Mouse (Mus musculus): ENCODE measurements around the gene Smc3. TPM values are rescaled to one million over a fixed set of nuclear protein-coding genes. Genes with fewer than 3 reads are reported as not detected.
"Not testable (repeated sequence)": the region's sequence is repeated elsewhere in the genome, so short reads cannot be mapped to it uniquely, and the experiment has no call there.

Smc3 gene
- polyA plus RNA-seq, 1 experiment from 2014 or later: 78.1 TPM

DNA sequence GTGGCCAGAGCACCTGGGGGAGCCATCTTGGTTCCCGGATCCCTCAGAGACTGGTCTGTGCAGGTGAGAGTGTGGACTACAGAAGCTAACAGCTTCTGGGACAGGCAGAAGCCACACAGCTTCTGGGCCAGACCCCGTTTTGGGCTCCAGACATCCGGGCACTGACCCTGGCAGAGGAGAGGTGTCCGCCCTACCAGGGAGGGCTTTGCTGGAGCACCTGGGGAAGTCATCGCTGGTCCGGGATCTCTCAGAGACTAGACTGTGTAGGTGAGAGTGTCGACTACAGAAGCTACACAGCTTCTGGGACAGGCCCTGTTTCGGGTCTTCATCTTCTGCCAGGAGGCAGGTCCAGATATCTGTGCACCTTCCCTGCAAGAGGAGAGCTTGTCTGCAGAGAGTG, 19.9 kb upstream of the Smc3 start:
- peaks cover 17% of the 10 kb centered on the region for H3K9me3 ChIP-seq (replicated peaks)
- H3K36me3 ChIP-seq; H3K27me3 ChIP-seq; H3K27ac ChIP-seq; ATAC-seq (ENCODE audit: low FRiP score); H3K4me1 ChIP-seq; H3K9ac ChIP-seq; H3K4me3 ChIP-seq; H3K4me2 ChIP-seq (replicated peaks): not testable (repeated sequence)
- 90% methylated on average over 8 of the region's 8 CpGs for WGBS

DNA sequence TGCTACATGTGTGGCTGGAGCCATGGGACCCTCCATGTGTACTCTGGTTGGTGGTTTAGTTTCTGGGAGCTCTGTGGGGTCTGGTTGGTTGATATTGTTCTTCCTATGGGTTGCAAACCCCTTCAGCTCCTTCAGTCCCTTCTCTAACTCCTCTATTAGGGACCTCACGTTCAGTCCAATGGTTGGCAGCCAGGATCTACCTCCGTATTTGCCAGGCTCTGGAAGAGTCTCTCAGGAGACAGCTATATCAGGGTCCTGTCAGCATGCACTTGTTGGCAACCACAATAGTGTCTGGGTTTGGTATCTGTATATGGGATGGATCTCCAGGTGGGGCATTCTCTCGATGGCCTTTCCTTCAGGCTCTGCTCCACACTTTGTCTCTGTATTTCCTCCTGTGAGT, 12.5 kb upstream of the Smc3 start:
- not testable (repeated sequence) for H3K27ac ChIP-seq; H3K4me2 ChIP-seq (replicated peaks); H3K27me3 ChIP-seq; H3K4me3 ChIP-seq; H3K4me1 ChIP-seq; H3K9ac ChIP-seq; H3K36me3 ChIP-seq; ATAC-seq (ENCODE audit: low FRiP score)
- H3K9me3 ChIP-seq (replicated peaks): peaks cover 28% of the 10 kb centered on the region
- 90% methylated on average over 3 of the region's 3 CpGs for WGBS

DNA sequence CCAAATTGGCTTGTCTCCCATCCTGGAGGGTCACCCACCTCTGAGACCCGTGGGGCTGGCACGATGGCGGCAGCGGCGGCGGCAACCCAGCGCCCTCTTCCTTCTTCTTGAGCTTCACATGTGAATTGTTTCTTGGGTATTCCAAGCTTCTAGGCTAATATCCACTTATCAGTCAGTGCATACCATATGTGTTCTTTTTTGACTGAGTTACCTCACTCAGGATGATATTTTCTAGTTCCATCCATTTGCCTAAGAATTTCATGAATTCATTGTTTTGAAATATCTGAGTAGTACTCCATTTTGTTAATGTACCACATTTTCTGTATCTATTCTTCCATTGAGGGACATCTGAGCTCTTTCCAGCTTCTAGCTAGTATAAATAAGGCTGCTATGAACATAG, 11.2 kb upstream of the Smc3 start, which contains the start of gene Nutf2-ps1:
Gene Nutf2-ps1 (minus strand): TSS at position 101 of the 400 bp plus-strand sequence.
- not testable (repeated sequence) for H3K4me2 ChIP-seq (replicated peaks); H3K4me3 ChIP-seq; H3K9ac ChIP-seq; H3K27ac ChIP-seq; ATAC-seq (ENCODE audit: low FRiP score); H3K4me1 ChIP-seq; H3K36me3 ChIP-seq; H3K27me3 ChIP-seq
- 93% methylated on average over 7 of the region's 7 CpGs for WGBS
- peaks cover 24% of the 10 kb centered on the region for H3K9me3 ChIP-seq (replicated peaks)

DNA sequence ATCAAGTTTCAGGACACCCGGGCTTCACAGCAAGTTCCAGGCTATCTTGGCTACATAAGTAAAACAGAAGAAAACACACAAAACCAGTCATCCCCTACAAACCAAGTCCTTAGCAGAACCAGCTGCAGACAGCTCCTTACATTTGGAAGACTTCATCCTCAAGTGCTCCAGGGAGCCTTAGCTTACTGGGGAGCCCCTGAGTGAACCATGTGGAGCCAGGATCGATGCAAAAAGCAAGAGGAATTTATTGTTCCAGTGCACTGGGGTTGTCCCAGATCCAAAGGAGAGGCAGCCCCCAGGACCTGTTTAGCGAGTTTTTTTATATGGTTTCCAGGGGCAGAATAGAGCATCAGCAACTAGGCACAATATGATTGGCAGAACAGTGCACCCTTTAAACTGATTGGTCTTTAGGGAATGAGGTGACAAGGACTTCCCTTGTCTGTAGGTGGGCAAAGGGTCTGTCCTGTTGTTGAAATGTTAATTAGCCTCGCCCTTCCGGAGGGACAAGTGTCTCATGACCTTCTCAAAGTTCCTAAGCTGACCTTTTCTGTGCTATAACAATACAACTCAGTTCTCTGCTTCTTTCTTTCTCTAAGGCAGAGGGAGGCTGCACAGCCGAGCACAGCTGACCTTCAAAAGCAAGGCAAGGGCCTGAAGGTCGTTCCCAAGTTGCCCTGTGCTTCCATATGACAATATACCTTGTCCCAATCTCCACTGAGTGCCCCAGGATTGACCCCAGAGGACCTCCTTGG, 3.3 kb upstream of the Smc3 start:
- Histone ChIP-seq H3K36me3 (no peaks in the 10 kb centered on the region), H3K4me1 (peaks cover 9% of the 10 kb centered on the region), H3K27ac (no peak overlapping the region), H3K9ac (no peak overlapping the region), H3K4me3 (no peak overlapping the region), H3K27me3 (no peaks in the 10 kb centered on the region), H3K4me2 (replicated peaks) (no peak overlapping the region), H3K9me3 (replicated peaks) (no peaks in the 10 kb centered on the region)
- ATAC-seq (ENCODE audit: low FRiP score): no peak
- 53% methylated on average over 7 of the region's 7 CpGs for WGBS

GRCm38 (mm10) chr19:53600549-53601362, 558 bp downstream of the Smc3 start:
- Histone ChIP-seq H3K27ac (peak overlapping the region; percentile 97), H3K27me3 (no peaks in the 10 kb centered on the region), H3K4me1 (peaks cover 16% of the 10 kb centered on the region), H3K4me3 (peak overlapping the region; percentile 98), H3K9me3 (replicated peaks) (no peaks in the 10 kb centered on the region), H3K36me3 (peaks cover 11% of the 10 kb centered on the region; the same call in 1 of the 2 replicates), H3K9ac (peak overlapping the region; percentile 98), H3K4me2 (replicated peaks) (peak overlapping the region; percentile 94)
- peak; percentile 80 for ATAC-seq (ENCODE audit: low FRiP score)
- under 1% methylated on average over 71 of the region's 82 CpGs for WGBS

GRCm38 (mm10) chr19:53601363-53601655, 1.1 kb downstream of the Smc3 start:
- Histone ChIP-seq H3K27me3 (no peaks in the 10 kb centered on the region), H3K4me3 (peak overlapping the region; percentile 98), H3K27ac (no peak overlapping the region), H3K9ac (peak overlapping the region; percentile 98), H3K4me1 (peaks cover 16% of the 10 kb centered on the region), H3K36me3 (peaks cover 15% of the 10 kb centered on the region; the same call in 1 of the 2 replicates), H3K9me3 (replicated peaks) (no peaks in the 10 kb centered on the region), H3K4me2 (replicated peaks) (peak overlapping the region; percentile 94)
- ATAC-seq (ENCODE audit: low FRiP score): no peak
- WGBS: 13% methylated on average over 11 of the region's 11 CpGs

DNA sequence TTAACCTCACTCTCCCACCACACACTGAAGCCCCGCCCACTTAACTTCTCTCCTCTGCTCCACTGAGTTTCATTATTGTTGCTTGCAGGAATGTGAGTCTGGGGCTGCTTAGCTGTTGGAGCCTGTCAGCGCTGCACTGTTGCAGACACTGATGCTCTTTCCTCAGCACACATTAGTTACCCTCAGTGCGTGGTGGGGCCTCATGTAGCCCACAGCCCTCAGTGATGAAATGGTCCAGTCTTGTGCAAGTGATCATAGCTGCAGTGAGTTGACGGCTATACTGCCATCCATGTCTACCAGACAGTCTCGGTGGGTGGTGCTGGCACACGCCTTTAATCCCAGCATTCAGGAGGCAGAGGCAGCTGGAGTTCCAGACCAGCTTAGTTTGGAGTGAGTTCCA, 8.7 kb downstream of the Smc3 start:
- 0 out of 2 replicates have a peak, but pooled peaks have one; percentile 16 for ATAC-seq (ENCODE audit: low FRiP score)
- 74% methylated on average over 6 of the region's 6 CpGs for WGBS
- H3K27ac ChIP-seq: no peak overlapping the region

DNA sequence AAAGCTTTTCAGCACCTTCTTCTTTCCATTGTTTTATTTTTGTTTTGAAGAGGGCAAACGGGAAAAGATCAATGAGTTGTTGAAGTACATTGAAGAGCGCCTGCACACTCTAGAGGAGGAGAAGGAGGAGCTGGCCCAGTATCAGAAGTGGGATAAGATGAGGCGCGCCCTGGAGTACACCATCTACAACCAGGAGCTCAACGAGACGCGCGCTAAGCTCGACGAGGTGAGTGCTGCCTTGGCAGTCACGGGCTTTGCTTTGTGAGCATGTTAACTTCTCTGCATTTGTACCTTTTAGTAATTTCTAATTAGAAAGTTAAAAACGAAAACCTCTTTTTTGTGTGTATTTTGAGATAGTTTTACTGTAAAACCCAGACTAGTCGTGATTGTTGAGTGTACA, 21.5 kb downstream of the Smc3 start:
- no peaks in the 10 kb centered on the region for H3K4me1 ChIP-seq
- H3K9me3 ChIP-seq (replicated peaks): no peaks in the 10 kb centered on the region
- H3K4me3 ChIP-seq: no peak overlapping the region
- no peak overlapping the region for H3K4me2 ChIP-seq (replicated peaks)
- WGBS: 93% methylated on average over 13 of the region's 13 CpGs
- H3K27ac ChIP-seq: no peak overlapping the region
- H3K9ac ChIP-seq: no peak overlapping the region
- no peaks in the 10 kb centered on the region for H3K27me3 ChIP-seq
- peaks cover 72% of the 10 kb centered on the region for H3K36me3 ChIP-seq
- ATAC-seq (ENCODE audit: low FRiP score): no peak

More for the DNA sequence above, 8.7 kb downstream of the Smc3 start:
- H3K36me3 ChIP-seq: peaks cover 20% of the 10 kb centered on the region
- H3K4me1 ChIP-seq: no peaks in the 10 kb centered on the region; the same call in 1 of the 2 replicates
- H3K9ac ChIP-seq: no peak overlapping the region
- H3K4me3 ChIP-seq: no peak overlapping the region
- H3K9me3 ChIP-seq (replicated peaks): no peaks in the 10 kb centered on the region
- no peak overlapping the region for H3K4me2 ChIP-seq (replicated peaks)
- H3K27me3 ChIP-seq: no peaks in the 10 kb centered on the region

DNA sequence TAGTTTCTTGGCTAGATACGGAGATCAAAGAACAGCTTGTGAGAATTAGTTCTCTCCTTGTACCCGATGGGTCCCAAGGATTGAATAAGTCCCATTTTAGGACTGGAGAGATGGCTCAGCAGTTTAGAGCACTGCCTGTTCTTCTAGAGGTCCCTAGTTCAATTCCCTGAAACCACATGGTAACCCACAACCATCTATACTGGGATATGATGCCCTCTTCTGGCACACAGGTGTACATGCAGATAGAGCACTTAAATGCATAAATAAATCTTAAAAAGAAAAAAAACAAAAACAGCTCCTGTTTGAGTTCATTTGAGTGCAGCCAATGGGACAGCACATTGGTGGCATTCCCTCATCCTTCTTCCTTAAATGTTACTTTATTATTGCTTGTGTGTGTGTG, 37.8 kb downstream of the Smc3 start:
- 91% methylated on average over 2 of the region's 2 CpGs for WGBS
- peaks cover 78% of the 10 kb centered on the region for H3K36me3 ChIP-seq
- H3K9ac ChIP-seq: no peak overlapping the region
- H3K4me1 ChIP-seq: no peaks in the 10 kb centered on the region
- no peaks in the 10 kb centered on the region for H3K27me3 ChIP-seq
- H3K9me3 ChIP-seq (replicated peaks): no peaks in the 10 kb centered on the region
- no peak overlapping the region for H3K27ac ChIP-seq
- no peak for ATAC-seq (ENCODE audit: low FRiP score)
- H3K4me3 ChIP-seq: no peak overlapping the region
- H3K4me2 ChIP-seq (replicated peaks): no peak overlapping the region

DNA sequence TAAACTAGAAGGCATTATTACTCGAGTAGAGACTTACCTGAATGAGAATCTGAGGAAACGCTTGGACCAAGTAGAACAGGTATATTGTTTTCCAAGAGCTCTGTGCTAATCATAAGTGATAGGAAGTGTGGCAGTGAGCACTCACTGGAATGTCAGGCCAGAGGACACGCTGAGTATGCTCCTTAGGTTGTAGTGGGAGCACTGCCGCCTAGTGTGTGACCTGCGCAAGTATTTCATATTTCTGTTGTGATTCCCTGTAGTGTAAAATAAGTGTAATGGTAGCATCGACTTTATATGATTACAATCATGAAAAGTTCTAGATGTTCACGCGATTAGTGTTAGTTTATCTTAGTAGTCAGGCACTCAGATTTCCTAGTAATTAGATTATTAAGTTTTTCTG, 38.5 kb downstream of the Smc3 start:
- no peak for ATAC-seq (ENCODE audit: low FRiP score)

GRCm38 (mm10) chr19:53644020-53644595, 43.9 kb downstream of the Smc3 start:
- WGBS: 92% methylated on average over 9 of the region's 9 CpGs
- no peak overlapping the region for H3K27ac ChIP-seq
- no peak for ATAC-seq (ENCODE audit: low FRiP score)
- no peak overlapping the region for H3K9ac ChIP-seq
- no peak overlapping the region for H3K4me3 ChIP-seq
- peaks cover 67% of the 10 kb centered on the region for H3K36me3 ChIP-seq
- H3K4me1 ChIP-seq: peaks cover 4% of the 10 kb centered on the region; the same call in 1 of the 2 replicates
- no peaks in the 10 kb centered on the region for H3K27me3 ChIP-seq
- H3K4me2 ChIP-seq (replicated peaks): no peak overlapping the region
- H3K9me3 ChIP-seq (replicated peaks): no peaks in the 10 kb centered on the region

More for the DNA sequence above, 38.5 kb downstream of the Smc3 start:
- Histone ChIP-seq H3K9ac (no peak overlapping the region), H3K4me3 (no peak overlapping the region), H3K9me3 (replicated peaks) (no peaks in the 10 kb centered on the region), H3K4me2 (replicated peaks) (no peak overlapping the region), H3K27ac (no peak overlapping the region), H3K27me3 (no peaks in the 10 kb centered on the region), H3K36me3 (peaks cover 79% of the 10 kb centered on the region), H3K4me1 (no peaks in the 10 kb centered on the region)
- WGBS: 92% methylated on average over 8 of the region's 8 CpGs

GRCm38 (mm10) chr19:53647301-53647700, 47.1 kb downstream of the Smc3 start:
- no peak for ATAC-seq (ENCODE audit: low FRiP score)
- WGBS: 87% methylated on average over 9 of the region's 9 CpGs
- H3K9ac ChIP-seq: no peak overlapping the region

More at GRCm38 (mm10) chr19:53647301-53647700, 47.1 kb downstream of the Smc3 start:
- no peak overlapping the region for H3K27ac ChIP-seq
- H3K4me3 ChIP-seq: no peak overlapping the region
- peaks cover 39% of the 10 kb centered on the region for H3K36me3 ChIP-seq
- H3K9me3 ChIP-seq (replicated peaks): no peaks in the 10 kb centered on the region
- H3K4me1 ChIP-seq: peaks cover 13% of the 10 kb centered on the region
- no peaks in the 10 kb centered on the region for H3K27me3 ChIP-seq
- H3K4me2 ChIP-seq (replicated peaks): no peak overlapping the region
